Mouse (Mus musculus): ENCODE measurements around the gene Wnt2b. TPM values are rescaled to one million over a fixed set of nuclear protein-coding genes. Genes with fewer than 3 reads are reported as not detected.

Wnt2b gene
- total and polyA plus RNA-seq, 3 experiments: 0.16 TPM; not detected in 2

GRCm38 (mm10) chr3:104942682-104943081 lies 19.0 kb downstream of the Wnt2b start:
- no peak for DNase-seq (ENCODE audit: extremely low read depth)
- Histone ChIP-seq H3K4me2 (ENCODE audit: insufficient read depth, low read depth, poor library complexity, severe bottlenecking) (no peak overlapping the region), H3K27ac (ENCODE audit: insufficient read depth, low read depth) (no peak overlapping the region), H3K9me3 (replicated peaks; ENCODE audit: low read length) (no peaks in the 10 kb centered on the region), H3K36me3 (replicated peaks in 1 of 2; ENCODE audit: control insufficient read depth in 1 of 2, insufficient read depth in 1 of 2, low read length in 1 of 2) (peaks cover 6 to 40% of the 10 kb centered on the region in 2 experiments), H3K9ac (ENCODE audit: insufficient read depth, low read depth) (no peak overlapping the region), H3K27me3 (replicated peaks) (no peaks in the 10 kb centered on the region), H3K4me3 (replicated peaks in 1 of 3; ENCODE audit: low read depth in 2 of 3, low read length in 2 of 3, poor library complexity in 1 of 3) (no peak overlapping the region), H3K79me2 (replicated peaks; ENCODE audit: control insufficient read depth, extremely low read depth, insufficient read depth, poor library complexity, severe bottlenecking) (no peaks in the 10 kb centered on the region), H3K4me1 (ENCODE audit: control insufficient read depth in 1 of 2, insufficient read depth in 2 of 2) (peaks cover 0 to 8% of the 10 kb centered on the region in 2 experiments; a peak in 2 of 4 replicates)
- dilution Hi-C loops (cut with MboI; ENCODE audit: extremely low pct_ligation_motif_present, extremely low pct_unique_long_range_greater_than_20kb, low sequenced_read_pairs) (no loop called here), in situ Hi-C loops (cut with MboI; ENCODE audit: low pct_ligation_motif_present, low pct_unique_long_range_greater_than_20kb, low sequenced_read_pairs) (no loop called here)
- TF ChIP-seq ELF1 (IDR thresholded peaks at IDR 0.05; ENCODE audit: low read depth, low read length) (no peak), ETS1 (conservative IDR thresholded peaks at IDR 0.05; ENCODE audit: low read depth, low read length) (no peak), IRF4 (IDR thresholded peaks at IDR 0.05; ENCODE audit: low read depth, low read length) (no peak), POLR2A (IDR thresholded peaks at IDR 0.05; ENCODE audit: low read depth, low read length) (no peak), ZMIZ1 (IDR thresholded peaks at IDR 0.05; ENCODE audit: low read depth, low read length) (no peak), KAT2A (IDR thresholded peaks at IDR 0.05; ENCODE audit: insufficient replicate concordance, low read length) (no peak), JUN (IDR thresholded peaks at IDR 0.05; ENCODE audit: insufficient read depth, low read depth, low read length) (no peak), ZKSCAN1 (IDR thresholded peaks at IDR 0.05; ENCODE audit: borderline replicate concordance, low read depth, low read length) (no peak), CHD1 (IDR thresholded peaks at IDR 0.05; ENCODE audit: low read depth, low read length) (no peak), BHLHE40 (IDR thresholded peaks at IDR 0.05; ENCODE audit: low read depth, low read length) (no peak), TCF12 (IDR thresholded peaks at IDR 0.05; ENCODE audit: low read depth, low read length) (no peak)

DNA sequence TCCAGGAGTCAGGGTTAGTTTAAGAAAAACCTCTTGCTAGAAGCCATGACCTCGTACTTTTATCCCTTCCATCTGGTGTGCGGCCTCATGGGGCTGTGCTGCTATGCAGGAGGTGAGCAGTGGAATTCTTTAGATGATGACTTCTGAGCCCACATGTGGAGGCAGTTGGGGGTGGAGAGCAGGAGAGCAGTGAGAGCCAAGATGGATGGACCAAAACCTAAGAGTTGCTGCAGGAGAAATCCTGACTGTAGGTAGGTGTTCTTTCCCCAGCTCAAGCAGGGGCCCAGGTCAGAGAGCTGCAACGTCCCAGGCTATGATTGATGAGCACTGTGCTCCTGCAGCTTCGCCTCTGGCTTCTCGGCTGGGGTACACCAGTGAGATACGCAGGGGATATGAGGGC lies 21.0 kb downstream of the Wnt2b start:
- no peak overlapping the region for H3K27ac ChIP-seq (ENCODE audit: insufficient read depth, low read depth)
- in situ Hi-C loops (cut with MboI; ENCODE audit: low pct_ligation_motif_present, low pct_unique_long_range_greater_than_20kb, low sequenced_read_pairs) (no loop called here), dilution Hi-C loops (cut with MboI; ENCODE audit: extremely low pct_ligation_motif_present, extremely low pct_unique_long_range_greater_than_20kb, low sequenced_read_pairs) (no loop called here)
- H3K36me3 ChIP-seq (replicated peaks in 1 of 2; ENCODE audit: control insufficient read depth in 1 of 2, insufficient read depth in 1 of 2, low read length in 1 of 2): peaks cover 6 to 24% of the 10 kb centered on the region in 2 experiments
- no peak overlapping the region for H3K9ac ChIP-seq (ENCODE audit: insufficient read depth, low read depth)
- no peaks in the 10 kb centered on the region for H3K9me3 ChIP-seq (replicated peaks; ENCODE audit: low read length)
- no peak for DNase-seq (ENCODE audit: extremely low read depth)
- H3K4me2 ChIP-seq (ENCODE audit: insufficient read depth, low read depth, poor library complexity, severe bottlenecking): no peak overlapping the region
- no peak overlapping the region for H3K4me3 ChIP-seq (replicated peaks in 1 of 3; ENCODE audit: low read depth in 2 of 3, low read length in 2 of 3, poor library complexity in 1 of 3)
- H3K79me2 ChIP-seq (replicated peaks; ENCODE audit: control insufficient read depth, extremely low read depth, insufficient read depth, poor library complexity, severe bottlenecking): no peaks in the 10 kb centered on the region
- H3K27me3 ChIP-seq (replicated peaks): no peaks in the 10 kb centered on the region
- TF ChIP-seq ZNF384 (IDR thresholded peaks at IDR 0.05; ENCODE audit: low read depth, low read length) (no peak), MAX (IDR thresholded peaks at IDR 0.05; ENCODE audit: low read length) (no peak), TCF12 (IDR thresholded peaks at IDR 0.05; ENCODE audit: low read depth, low read length) (no peak), TBP (conservative IDR thresholded peaks at IDR 0.05; ENCODE audit: low read depth, low read length) (no peak), UBTF (IDR thresholded peaks at IDR 0.05; ENCODE audit: low read depth, low read length) (no peak), MAZ (IDR thresholded peaks at IDR 0.05; ENCODE audit: low read depth, low read length) (no peak), ZC3H11A (IDR thresholded peaks at IDR 0.05; ENCODE audit: low read depth, low read length) (no peak), MYC (IDR thresholded peaks at IDR 0.05; ENCODE audit: low read depth, low read length) (no peak), CHD1 (IDR thresholded peaks at IDR 0.05; ENCODE audit: low read depth, low read length) (no peak), KAT2A (IDR thresholded peaks at IDR 0.05; ENCODE audit: insufficient replicate concordance, low read length) (no peak), PAX5 (IDR thresholded peaks at IDR 0.05; ENCODE audit: low read length) (no peak), SIN3A (IDR thresholded peaks at IDR 0.05; ENCODE audit: low read length) (no peak), CTCF (conservative IDR thresholded peaks at IDR 0.05 in 1 of 2, IDR thresholded peaks at IDR 0.05 in 1 of 2; ENCODE audit: low read depth in 2 of 2, low read length in 2 of 2) (no peak), NELFE (IDR thresholded peaks at IDR 0.05; ENCODE audit: low read depth, low read length) (no peak), MAFK (IDR thresholded peaks at IDR 0.05; ENCODE audit: insufficient replicate concordance, low read length) (no peak), ELF1 (IDR thresholded peaks at IDR 0.05; ENCODE audit: low read depth, low read length) (no peak)
- H3K4me1 ChIP-seq (ENCODE audit: control insufficient read depth in 1 of 2, insufficient read depth in 2 of 2): peaks cover 0 to 11% of the 10 kb centered on the region in 2 experiments; a peak in 2 of 4 replicates

Measured in CH12.LX (cell line).